7 mouse cellular contexts compared by ENCODE assay signal in the genomic region with DNA sequence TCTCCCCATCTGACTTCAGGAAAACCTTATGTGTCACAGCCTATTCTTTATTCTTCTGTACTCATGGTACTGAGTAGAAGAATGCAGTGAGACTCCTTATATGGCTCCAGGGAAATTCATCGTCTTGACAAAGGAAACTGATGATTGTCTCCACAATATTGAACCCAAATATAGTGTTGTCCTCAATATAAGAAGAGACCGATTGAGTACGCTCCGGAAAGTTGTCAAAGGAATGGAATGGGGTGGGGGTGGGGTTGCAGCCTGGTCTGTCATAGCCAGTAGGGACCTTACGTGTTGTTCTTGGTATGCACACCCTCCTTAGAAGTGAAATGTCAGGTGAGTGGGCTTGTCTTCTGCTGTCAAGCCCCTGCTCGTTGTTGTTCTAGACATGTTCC.
A peak's percentile ranks its signal among the peaks of the same experiment; 100 is the strongest.
DNase-seq lines count a peak whose midpoint lies in the region; ATAC-seq and TF ChIP-seq lines count a peak whose summit lies in the region.

No protein-coding gene starts in this region.

- H3K4me2 ChIP-seq in kidney, embryonic 16.5 days (replicated peaks; ENCODE audit: low read depth, low read length), result peak overlapping the region; percentile 37
- H3K4me2 ChIP-seq in embryonic facial prominence, embryonic 14.5 days (ENCODE audit: low read depth, low read length), result no peak overlapping the region
- no peak overlapping the region for H3K4me2 ChIP-seq in forebrain, embryonic 15.5 days (replicated peaks)

- in situ Hi-C loops in Patski (cut with MboI; ENCODE audit: low pct_unique_long_range_greater_than_20kb), result loop anchor here (25.0 kb wide), 1 partner anchor 452 kb away; no protein-coding TSS in a partner anchor

- peaks cover 49% of the 10 kb centered on the region for H3K4me1 ChIP-seq in kidney, embryonic 16.5 days (ENCODE audit: insufficient read depth, low read length)
- peaks cover 14% of the 10 kb centered on the region for H3K4me1 ChIP-seq in embryonic facial prominence, embryonic 14.5 days (ENCODE audit: control insufficient read depth, insufficient read depth, low read length)
- no peaks in the 10 kb centered on the region; the same call in 1 of the 2 replicates for H3K4me1 ChIP-seq in forebrain, embryonic 15.5 days

- H3K9ac ChIP-seq in kidney, embryonic 16.5 days (replicated peaks; ENCODE audit: low read length), result peak overlapping the region; percentile 53; the same call in 1 of the 2 replicates
- H3K9ac ChIP-seq in embryonic facial prominence, embryonic 14.5 days (ENCODE audit: low read depth, low read length), result no peak overlapping the region
- no peak overlapping the region for H3K9ac ChIP-seq in forebrain, embryonic 15.5 days (replicated peaks)

- peak overlapping the region; percentile 0; the same call in 1 of the 2 replicates for H3K4me3 ChIP-seq in kidney, embryonic 16.5 days (ENCODE audit: low read length)
- no peak overlapping the region for H3K4me3 ChIP-seq in embryonic facial prominence, embryonic 14.5 days (ENCODE audit: low read depth, low read length)
- H3K4me3 ChIP-seq in forebrain, embryonic 15.5 days, result no peak overlapping the region

- no peaks in the 10 kb centered on the region for H3K36me3 ChIP-seq in kidney, embryonic 16.5 days (ENCODE audit: insufficient read depth, low read length)
- H3K36me3 ChIP-seq in embryonic facial prominence, embryonic 14.5 days (ENCODE audit: control insufficient read depth, insufficient read depth, low read length), result no peaks in the 10 kb centered on the region
- no peaks in the 10 kb centered on the region for H3K36me3 ChIP-seq in forebrain, embryonic 15.5 days

- peak overlapping the region; percentile 92 for H3K27ac ChIP-seq in kidney, embryonic 16.5 days (ENCODE audit: low read length)
- peak overlapping the region; percentile 77; the same call in 1 of the 2 replicates for H3K27ac ChIP-seq in embryonic facial prominence, embryonic 14.5 days (replicated peaks; ENCODE audit: low read depth, low read length)
- no peak overlapping the region for H3K27ac ChIP-seq in forebrain, embryonic 15.5 days (replicated peaks)

- H3K9me3 ChIP-seq in kidney, embryonic 16.5 days (ENCODE audit: low read length), result no peaks in the 10 kb centered on the region
- no peaks in the 10 kb centered on the region for H3K9me3 ChIP-seq in embryonic facial prominence, embryonic 14.5 days (ENCODE audit: control insufficient read depth, low read length)
- H3K9me3 ChIP-seq in forebrain, embryonic 15.5 days, result no peaks in the 10 kb centered on the region

- ATAC-seq in kidney, embryonic 16.5 days (ENCODE audit: low FRiP score, low TSS enrichment), result no peak
- ATAC-seq in Patski, result peak; percentile 14
- ATAC-seq in embryonic facial prominence, embryonic 14.5 days (ENCODE audit: low read depth), result no peak
- 0 out of 2 replicates have a peak, but pooled peaks have one; percentile 6 for ATAC-seq in megakaryocyte progenitor cell, adult 5-6 weeks (replicated peaks; ENCODE audit: poor library complexity)
- no peak for ATAC-seq in forebrain, embryonic 15.5 days (replicated peaks)

- 69% methylated on average over 6 of the region's 6 CpGs for WGBS in kidney, embryonic 16.5 days
- 75% methylated on average over 6 of the region's 6 CpGs for WGBS in embryonic facial prominence, embryonic 14.5 days
- WGBS in forebrain, embryonic 15.5 days, result 90% methylated on average over 6 of the region's 6 CpGs

- H3K27me3 ChIP-seq in kidney, embryonic 16.5 days (ENCODE audit: insufficient read depth, low read length), result no peaks in the 10 kb centered on the region
- no peaks in the 10 kb centered on the region for H3K27me3 ChIP-seq in Patski
- no peaks in the 10 kb centered on the region for H3K27me3 ChIP-seq in embryonic facial prominence, embryonic 14.5 days (replicated peaks; ENCODE audit: control insufficient read depth, insufficient read depth, low read length)
- no peaks in the 10 kb centered on the region for H3K27me3 ChIP-seq in forebrain, embryonic 15.5 days

- POLR2A ChIA-PET in Patski (lab: Charles Lee), result interaction anchor here (1.3 kb wide), 1 partner anchor 14 kb away, joined by 3 read pairs; no protein-coding TSS in a partner anchor

- TF ChIP-seq CTCF in Patski (IDR thresholded peaks at IDR 0.05), result no peak

- CTCF ChIA-PET in Patski (lab: Charles Lee), result interaction anchor here (1.2 kb wide), 1 partner anchor 55 kb away, joined by 3 read pairs; no protein-coding TSS in a partner anchor

- DNase-seq in kidney, adult 18-20 months, result no peak
- DNase-seq in Patski (ENCODE audit: low read depth, low spot score), result no peak
- no peak for DNase-seq in embryonic facial prominence, embryonic 14.5 days (ENCODE audit: low spot score)
- no peak for DNase-seq in embryo, embryonic 11 days

Comparison
In these comparisons a context has a peak if more than half of its experiments do, and no peak if none do; other contexts are left out.
1. ATAC-seq: peak in Patski (single experiment) and megakaryocyte progenitor cell, adult 5-6 weeks (single experiment); none in kidney, embryonic 16.5 days (single experiment), embryonic facial prominence, embryonic 14.5 days (single experiment) and forebrain, embryonic 15.5 days (single experiment).